Mouse (Mus musculus) megakaryocyte, embryonic 14.5 days (primary cell): ENCODE results near the gene Rab5if.

Source experiments
- FLI1 ChIP-seq: IDR thresholded peaks from 2 replicates; pipeline ENCODE4 v1.6.1; 2012; ENCODE audit warnings: low read length, inconsistent platforms, mixed read lengths
- GATA1 ChIP-seq: IDR thresholded peaks from 3 replicates; pipeline ENCODE4 v1.6.1; 2012; ENCODE audit warnings: mixed read lengths, low read length, inconsistent platforms, borderline replicate concordance

GRCm38 (mm10) chr2:156923057-156923456 is 60.1 kb downstream of the Rab5if start:
- TF ChIP-seq GATA1 (no peak), FLI1 (no peak)
